Mouse (Mus musculus): ENCODE results near the gene Naa10. TPM values are rescaled to one million over a fixed set of nuclear protein-coding genes. Genes with fewer than 3 reads are reported as not detected.

The Naa10 gene
- total RNA-seq, 2 experiments from 2014 or later = 14.7 to 34.8 TPM

GRCm38 (mm10) chrX:73867256-73867655 lies 54.5 kb downstream of the Naa10 start:
- peak; percentile 41; the same call in 1 of the 2 replicates for ATAC-seq (replicated peaks; ENCODE audit: low FRiP score, poor library complexity, severe bottlenecking)

Other genes starting within 250 kb of the Naa10 start
- 1.3 and 1.4 TPM in 2 replicates for gene Slc6a8, start 248.8 kb downstream of the Naa10 start, total RNA-seq (2015; ENCODE audit: low replicate concordance)
- 0.51 TPM in 1 of 2 replicates, not detected in the other for gene Slc6a8, start 248.8 kb downstream of the Naa10 start, total RNA-seq (2017; ENCODE audit: low replicate concordance)
- gene Bcap31, start 205.8 kb downstream of the Naa10 start, total RNA-seq (2015; ENCODE audit: low replicate concordance) = 110 and 144 TPM in 2 replicates
- gene Bcap31, start 205.8 kb downstream of the Naa10 start, total RNA-seq (2017; ENCODE audit: low replicate concordance) = 56.3 and 68.2 TPM in 2 replicates
- 11.5 and 14.7 TPM in 2 replicates for gene Abcd1, start 205.3 kb downstream of the Naa10 start, total RNA-seq (2015; ENCODE audit: low replicate concordance)
- gene Abcd1, start 205.3 kb downstream of the Naa10 start, total RNA-seq (2017; ENCODE audit: low replicate concordance) = 1.7 and 3.8 TPM in 2 replicates
- not detected in 2 replicates for gene Plxnb3, start 164.9 kb downstream of the Naa10 start, total RNA-seq (2015; ENCODE audit: low replicate concordance)
- gene Plxnb3, start 164.9 kb downstream of the Naa10 start, total RNA-seq (2017; ENCODE audit: low replicate concordance) = not detected in 2 replicates
- gene Srpk3, start 147.5 kb downstream of the Naa10 start, total RNA-seq (2015; ENCODE audit: low replicate concordance) = 6.7 TPM in 1 of 2 replicates, not detected in the other
- gene Srpk3, start 147.5 kb downstream of the Naa10 start, total RNA-seq (2017; ENCODE audit: low replicate concordance) = 1.9 and 2.6 TPM in 2 replicates
- gene Idh3g, start 135.0 kb downstream of the Naa10 start, total RNA-seq (2015; ENCODE audit: low replicate concordance) = 135 and 141 TPM in 2 replicates
- gene Idh3g, start 135.0 kb downstream of the Naa10 start, total RNA-seq (2017; ENCODE audit: low replicate concordance) = 68.3 and 80.2 TPM in 2 replicates
- 115 and 124 TPM in 2 replicates for gene Ssr4, start 134.9 kb downstream of the Naa10 start, total RNA-seq (2015; ENCODE audit: low replicate concordance)
- 47.6 and 75.7 TPM in 2 replicates for gene Ssr4, start 134.9 kb downstream of the Naa10 start, total RNA-seq (2017; ENCODE audit: low replicate concordance)
- not detected in 2 replicates for gene Pdzd4, start 97.0 kb downstream of the Naa10 start, total RNA-seq (2015; ENCODE audit: low replicate concordance)
- gene Pdzd4, start 97.0 kb downstream of the Naa10 start, total RNA-seq (2017; ENCODE audit: low replicate concordance) = not detected in 2 replicates
- gene Avpr2, start 29.8 kb downstream of the Naa10 start, total RNA-seq (2015; ENCODE audit: low replicate concordance) = not detected in 2 replicates
- gene Avpr2, start 29.8 kb downstream of the Naa10 start, total RNA-seq (2017; ENCODE audit: low replicate concordance) = not detected in 2 replicates
- 6.8 and 10.5 TPM in 2 replicates for gene L1cam, start 25.8 kb downstream of the Naa10 start, total RNA-seq (2015; ENCODE audit: low replicate concordance)
- 0.23 and 1.3 TPM in 2 replicates for gene L1cam, start 25.8 kb downstream of the Naa10 start, total RNA-seq (2017; ENCODE audit: low replicate concordance)
- gene Arhgap4, start 74 bp downstream of the Naa10 start, total RNA-seq (2015; ENCODE audit: low replicate concordance) = 12.2 and 16.9 TPM in 2 replicates
- 14.5 and 21.0 TPM in 2 replicates for gene Arhgap4, start 74 bp downstream of the Naa10 start, total RNA-seq (2017; ENCODE audit: low replicate concordance)
- gene Renbp, start 8.9 kb upstream of the Naa10 start, total RNA-seq (2015; ENCODE audit: low replicate concordance) = 3.4 TPM in 1 of 2 replicates, not detected in the other
- gene Renbp, start 8.9 kb upstream of the Naa10 start, total RNA-seq (2017; ENCODE audit: low replicate concordance) = 1.7 TPM in 1 of 2 replicates, not detected in the other
- 192 and 209 TPM in 2 replicates for gene Hcfc1, start 44.4 kb upstream of the Naa10 start, total RNA-seq (2015; ENCODE audit: low replicate concordance)
- 123 and 145 TPM in 2 replicates for gene Hcfc1, start 44.4 kb upstream of the Naa10 start, total RNA-seq (2017; ENCODE audit: low replicate concordance)
- 81.3 and 83.6 TPM in 2 replicates for gene Irak1, start 102.0 kb upstream of the Naa10 start, total RNA-seq (2015; ENCODE audit: low replicate concordance)
- 58.8 and 59.3 TPM in 2 replicates for gene Irak1, start 102.0 kb upstream of the Naa10 start, total RNA-seq (2017; ENCODE audit: low replicate concordance)
- not detected in 2 replicates for gene Opn1mw, start 205.5 kb upstream of the Naa10 start, total RNA-seq (2015; ENCODE audit: low replicate concordance)
- gene Opn1mw, start 205.5 kb upstream of the Naa10 start, total RNA-seq (2017; ENCODE audit: low replicate concordance) = not detected in 2 replicates
- gene Mecp2, start 213.4 kb upstream of the Naa10 start, total RNA-seq (2015; ENCODE audit: low replicate concordance) = 26.3 and 37.3 TPM in 2 replicates
- gene Mecp2, start 213.4 kb upstream of the Naa10 start, total RNA-seq (2017; ENCODE audit: low replicate concordance) = 24.9 and 28.2 TPM in 2 replicates
- gene Tex28, start 245.9 kb upstream of the Naa10 start, total RNA-seq (2015; ENCODE audit: low replicate concordance) = not detected in 2 replicates
- gene Tex28, start 245.9 kb upstream of the Naa10 start, total RNA-seq (2017; ENCODE audit: low replicate concordance) = not detected in 2 replicates

Data from erythroid progenitor cell, adult 5-6 weeks (primary cell).